Mouse (Mus musculus) ovary, adult 10 weeks (tissue): ENCODE results near the gene Acsbg2. TPM values are rescaled to one million over a fixed set of nuclear protein-coding genes. Genes with fewer than 3 reads are reported as not detected.

Source experiments
- polyA plus RNA-seq: library from polyadenylated mRNA; stranded (reverse); fragments of 350-450 nt; fragmentation: Illumina TruSeq; extraction: RNeasy Lipid Tissue Mini Kit (QIAGEN cat#74804); gene quantifications from one replicate; pipeline ENCODE4 v1.2.3, GENCODE M21; 2014

The Acsbg2 gene
- not detected for polyA plus RNA-seq

DNA sequence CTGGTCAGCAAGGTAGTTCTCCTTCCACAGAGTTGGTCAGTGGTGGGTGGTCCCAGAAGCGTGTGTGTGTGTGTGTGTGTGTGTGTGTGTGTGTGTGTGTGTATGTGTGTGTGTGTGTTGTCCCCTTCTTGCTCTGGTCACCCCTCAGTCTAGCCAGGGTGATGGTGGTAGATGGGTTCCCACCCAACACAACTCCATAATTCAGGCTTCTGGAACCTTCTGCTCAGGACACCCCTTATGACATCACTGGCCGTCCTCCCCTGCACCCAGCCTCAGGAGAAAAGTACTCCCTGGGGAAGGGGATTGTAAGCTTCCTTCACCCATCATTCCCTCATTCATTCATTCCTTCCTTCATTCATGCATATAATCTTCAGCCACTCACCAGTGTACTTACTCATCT lies at the start of gene Acsbg2:
Acsbg2 (minus strand) TSS at position 211 of the 400 bp plus-strand sequence.

DNA sequence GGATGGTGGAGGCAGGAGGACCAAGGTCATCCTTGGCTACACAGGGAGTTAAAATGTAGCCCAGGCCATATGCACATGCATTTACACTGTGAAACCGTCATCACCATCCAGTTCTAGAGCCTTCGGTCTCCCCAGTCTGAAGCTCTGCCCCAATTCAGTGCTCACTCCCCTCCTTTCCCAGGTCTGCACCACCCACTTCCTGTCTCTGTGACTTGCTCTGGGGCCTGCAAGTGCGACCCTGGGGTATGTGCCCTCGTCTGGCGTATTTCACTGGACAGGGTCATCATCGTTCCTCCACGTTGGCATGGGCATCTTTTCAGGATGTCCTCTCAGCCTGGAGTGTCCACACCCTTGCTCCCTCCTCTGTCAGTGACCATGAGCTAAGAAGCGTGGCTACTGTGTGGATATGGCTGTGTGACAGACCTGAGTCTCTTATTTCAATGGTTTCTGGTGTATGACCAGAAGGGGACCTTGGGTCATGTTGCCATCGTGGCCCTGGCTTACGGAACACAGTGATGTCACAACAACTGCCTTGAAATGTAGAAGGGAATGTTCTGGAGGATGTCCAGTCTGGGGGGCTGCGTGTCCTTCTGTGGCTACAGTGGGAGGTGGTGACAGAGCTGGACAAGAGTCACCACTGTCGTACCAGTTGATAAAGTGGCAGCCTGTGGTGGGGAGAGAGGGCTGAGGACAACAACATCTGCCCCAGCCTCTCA lies 847 bp upstream of the Acsbg2 start, which contains the start of gene 1700061G19Rik:
1700061G19Rik (plus strand) TSS at position 542 of the 716 bp plus-strand sequence.

DNA sequence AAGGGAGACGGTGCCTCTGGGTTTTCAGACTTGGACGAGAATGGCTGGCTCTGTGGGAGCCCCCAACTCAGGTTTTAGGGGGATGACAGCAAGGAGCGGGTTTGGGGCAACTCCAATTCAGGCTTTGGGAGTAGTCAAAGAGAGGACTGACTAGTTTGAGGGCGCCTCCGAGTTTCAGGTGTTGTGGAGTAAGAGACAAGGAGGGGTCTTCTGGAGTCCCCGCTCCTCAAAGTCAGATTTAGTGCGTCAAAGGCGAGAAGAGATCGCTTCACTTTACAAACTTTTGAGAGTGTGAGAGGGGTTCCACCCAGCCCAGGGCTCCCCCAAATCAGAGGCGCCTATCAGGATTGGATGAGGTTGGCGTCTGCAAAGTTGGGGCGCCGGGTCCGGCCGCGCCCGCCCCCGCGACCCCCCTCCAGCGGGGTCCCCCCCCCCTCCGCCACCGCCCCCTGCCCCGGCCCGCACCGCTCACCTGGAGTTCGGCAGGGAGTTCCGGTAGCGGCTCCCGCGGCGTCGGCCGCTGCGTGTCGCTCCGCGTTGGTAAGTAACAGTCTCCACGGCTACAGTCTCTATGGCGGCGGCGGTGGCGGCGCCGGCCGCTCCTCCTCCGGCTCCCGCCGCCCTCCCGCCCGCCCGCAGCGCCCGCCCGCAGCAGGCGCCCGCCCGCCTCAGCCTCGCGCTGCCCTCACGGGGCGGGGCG lies 43.7 kb downstream of the Acsbg2 start, which contains the start of gene Rfx2:
Rfx2 (minus strand) TSS at position 603 of the 700 bp plus-strand sequence.

Other genes with a start within 250 kb of the Acsbg2 start
- 6.8 TPM for gene Lonp1, start 247.6 kb downstream of the Acsbg2 start, polyA plus RNA-seq
- gene Catsperd, start 246.3 kb downstream of the Acsbg2 start, polyA plus RNA-seq = 0.46 TPM
- 0.80 TPM for gene Ranbp3, start 201.2 kb downstream of the Acsbg2 start, polyA plus RNA-seq
- not detected for gene Ndufa11, start 156.7 kb downstream of the Acsbg2 start, polyA plus RNA-seq
- 16.3 TPM for gene Vmac, start 156.4 kb downstream of the Acsbg2 start, polyA plus RNA-seq
- gene Nrtn, start 116.9 kb downstream of the Acsbg2 start, polyA plus RNA-seq = not detected
- gene Dus3l, start 109.7 kb downstream of the Acsbg2 start, polyA plus RNA-seq = 1.1 TPM
- gene Prr22, start 104.2 kb downstream of the Acsbg2 start, polyA plus RNA-seq = not detected
- 0.26 TPM for gene Rfx2, start 43.4 kb downstream of the Acsbg2 start, polyA plus RNA-seq
- gene 1700061G19Rik, start 1.0 kb upstream of the Acsbg2 start, polyA plus RNA-seq = not detected
- gene Mllt1, start 61.0 kb upstream of the Acsbg2 start, polyA plus RNA-seq = 0.83 TPM
- not detected for gene Acer1, start 107.7 kb upstream of the Acsbg2 start, polyA plus RNA-seq
- gene Clpp, start 115.9 kb upstream of the Acsbg2 start, polyA plus RNA-seq = 1.4 TPM
- gene Alkbh7, start 122.9 kb upstream of the Acsbg2 start, polyA plus RNA-seq = 1.5 TPM
- gene Pspn, start 125.6 kb upstream of the Acsbg2 start, polyA plus RNA-seq = not detected
- 3.4 TPM for gene Gtf2f1, start 136.8 kb upstream of the Acsbg2 start, polyA plus RNA-seq
- not detected for gene Gm17949, start 137.0 kb upstream of the Acsbg2 start, polyA plus RNA-seq
- 12.5 TPM for gene Khsrp, start 157.1 kb upstream of the Acsbg2 start, polyA plus RNA-seq
- not detected for gene Slc25a41, start 167.2 kb upstream of the Acsbg2 start, polyA plus RNA-seq
- 1.6 TPM for gene Crb3, start 184.7 kb upstream of the Acsbg2 start, polyA plus RNA-seq
- 16.6 TPM for gene Slc25a23, start 185.4 kb upstream of the Acsbg2 start, polyA plus RNA-seq
- 1.6 TPM for gene Dennd1c, start 204.1 kb upstream of the Acsbg2 start, polyA plus RNA-seq
- 0.66 TPM for gene Tubb4a, start 213.3 kb upstream of the Acsbg2 start, polyA plus RNA-seq
- 1.3 TPM for gene Tnfsf9, start 230.9 kb upstream of the Acsbg2 start, polyA plus RNA-seq